In the genomic region with DNA sequence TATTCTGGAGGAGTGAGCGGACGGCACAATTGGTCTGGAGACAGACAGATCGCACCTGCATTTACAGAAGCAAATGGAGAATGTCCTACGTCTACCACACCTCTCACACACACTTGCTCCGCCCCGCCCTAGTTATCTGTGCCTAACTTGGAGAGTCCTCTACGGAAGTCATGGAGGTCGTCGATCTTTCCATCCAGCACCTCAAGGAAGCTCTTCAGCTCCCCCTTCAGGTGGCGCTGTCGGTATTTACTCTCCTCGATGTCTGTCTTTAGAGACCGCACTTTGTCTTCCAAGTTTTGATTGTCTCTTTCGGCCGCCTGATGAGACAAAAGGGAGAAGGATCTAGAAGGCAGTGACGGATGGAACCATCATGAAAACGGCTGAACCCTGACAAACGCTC, we compare ENCODE assay signal across 9 mouse cellular contexts. TPM values are rescaled to one million over a fixed set of nuclear protein-coding genes. Genes with fewer than 3 reads are reported as not detected.
A peak's percentile ranks its signal among the peaks of the same experiment; 100 is the strongest.
DNase-seq lines count a peak whose midpoint lies in the region; ATAC-seq and TF ChIP-seq lines count a peak whose summit lies in the region.
"Had no signal": no experiment of that assay in that cellular context is flagged by ENCODE, and none has a peak within 500 bp of the region (broad histone marks: within the 10 kb centered on the region; RNA-seq: fewer than 3 reads in every experiment).

No protein-coding gene starts in this region.

- 58% methylated on average over 18 of the region's 18 CpGs for WGBS in heart, embryonic 12.5 days
- WGBS in liver, embryonic 11.5 days = 51% methylated on average over 18 of the region's 18 CpGs
- 66% methylated on average over 18 of the region's 18 CpGs for WGBS in neural tube, embryonic 15.5 days

- no peak for ATAC-seq in heart, embryonic 12.5 days (ENCODE audit: insufficient number of reproducible peaks, low FRiP score)
- peak; percentile 63 for ATAC-seq in liver, embryonic 11.5 days (replicated peaks; ENCODE audit: low FRiP score)
- ATAC-seq in neural tube, embryonic 15.5 days (ENCODE audit: low FRiP score) = no peak

- H3K4me2 ChIP-seq in heart, embryonic 12.5 days = no peak overlapping the region
- H3K4me2 ChIP-seq in liver, embryonic 11.5 days = no peak overlapping the region
- H3K4me2 ChIP-seq in neural tube, embryonic 15.5 days = no peak overlapping the region
- H3K4me2 ChIP-seq: embryonic facial prominence, embryonic 12.5 days had no signal

- H3K9ac ChIP-seq in heart, embryonic 12.5 days = no peak overlapping the region
- no peak overlapping the region for H3K9ac ChIP-seq in liver, embryonic 11.5 days (ENCODE audit: low read depth, low read length)
- H3K9ac ChIP-seq in neural tube, embryonic 15.5 days (replicated peaks) = no peak overlapping the region
- H3K9ac ChIP-seq: embryonic facial prominence, embryonic 12.5 days had no signal

- no peaks in the 10 kb centered on the region for H3K27me3 ChIP-seq in heart, embryonic 12.5 days (replicated peaks)
- H3K27me3 ChIP-seq in E14TG2a.4 (ENCODE audit: insufficient read depth, low read length) = peaks cover 20% of the 10 kb centered on the region
- no peaks in the 10 kb centered on the region for H3K27me3 ChIP-seq in liver, embryonic 11.5 days (replicated peaks; ENCODE audit: control insufficient read depth, insufficient read depth, low read length)
- H3K27me3 ChIP-seq in neural tube, embryonic 15.5 days (replicated peaks) = no peaks in the 10 kb centered on the region
- H3K27me3 ChIP-seq: embryonic facial prominence, embryonic 12.5 days had no signal

- DNase-seq in heart, postnatal 4 days = peak; percentile 51
- DNase-seq in adrenal gland, postnatal 36 days = peak; percentile 25 to 50
- no peak for DNase-seq in liver, embryonic 11.5 days (ENCODE audit: low spot score)
- peak; percentile 42 for DNase-seq in thymus, postnatal 14 days
- no peak for DNase-seq in right cerebral cortex, postnatal 4 days

- no peaks in the 10 kb centered on the region for H3K9me3 ChIP-seq in heart, embryonic 12.5 days (replicated peaks)
- H3K9me3 ChIP-seq in E14TG2a.4 (ENCODE audit: low read length) = no peaks in the 10 kb centered on the region
- H3K9me3 ChIP-seq in liver, embryonic 11.5 days (ENCODE audit: control insufficient read depth, low read length) = no peaks in the 10 kb centered on the region
- H3K9me3 ChIP-seq in neural tube, embryonic 15.5 days (replicated peaks) = no peaks in the 10 kb centered on the region
- H3K9me3 ChIP-seq: embryonic facial prominence, embryonic 12.5 days had no signal

- peaks cover 53% of the 10 kb centered on the region for H3K36me3 ChIP-seq in heart, embryonic 12.5 days
- H3K36me3 ChIP-seq in E14TG2a.4 (ENCODE audit: insufficient read depth, low read length) = no peaks in the 10 kb centered on the region
- H3K36me3 ChIP-seq in liver, embryonic 11.5 days (ENCODE audit: control insufficient read depth, insufficient read depth, low read length) = no peaks in the 10 kb centered on the region
- peaks cover 9% of the 10 kb centered on the region; the same call in 1 of the 2 replicates for H3K36me3 ChIP-seq in neural tube, embryonic 15.5 days
- H3K36me3 ChIP-seq: embryonic facial prominence, embryonic 12.5 days had no signal

- no peak overlapping the region for H3K4me3 ChIP-seq in heart, embryonic 12.5 days
- H3K4me3 ChIP-seq in E14TG2a.4 (replicated peaks; ENCODE audit: low read length) = peak overlapping the region; percentile 27; the same call in 1 of the 2 replicates
- H3K4me3 ChIP-seq in liver, embryonic 11.5 days (ENCODE audit: low read depth, low read length) = no peak overlapping the region
- no peak overlapping the region for H3K4me3 ChIP-seq in neural tube, embryonic 15.5 days (replicated peaks)
- H3K4me3 ChIP-seq: embryonic facial prominence, embryonic 12.5 days had no signal

- TF ChIP-seq CTCF in E14TG2a.4 (conservative IDR thresholded peaks at IDR 0.05; ENCODE audit: low read length) = peak; percentile 54

- peaks cover 3% of the 10 kb centered on the region; the same call in 1 of the 2 replicates for H3K4me1 ChIP-seq in heart, embryonic 12.5 days (replicated peaks)
- H3K4me1 ChIP-seq in E14TG2a.4 (replicated peaks; ENCODE audit: low read depth, low read length) = peaks cover 34% of the 10 kb centered on the region
- H3K4me1 ChIP-seq in liver, embryonic 11.5 days (replicated peaks; ENCODE audit: control insufficient read depth, insufficient read depth, low read length) = peaks cover 5% of the 10 kb centered on the region
- no peaks in the 10 kb centered on the region for H3K4me1 ChIP-seq in neural tube, embryonic 15.5 days
- H3K4me1 ChIP-seq: embryonic facial prominence, embryonic 12.5 days had no signal

- H3K27ac ChIP-seq in heart, embryonic 12.5 days (ENCODE audit: poor library complexity, severe bottlenecking) = no peak overlapping the region
- no peak overlapping the region for H3K27ac ChIP-seq in liver, embryonic 11.5 days (ENCODE audit: low read depth, low read length)
- H3K27ac ChIP-seq in neural tube, embryonic 15.5 days (replicated peaks) = no peak overlapping the region
- H3K27ac ChIP-seq: embryonic facial prominence, embryonic 12.5 days had no signal

RNA-seq across cellular contexts. Expression of a gene that starts 39.1 kb away (rescaled TPM):
- total RNA-seq in heart, postnatal 4 days (2021) = 1 to 10 TPM; 8.3 to 8.4 TPM
- 6.9 and 7.6 TPM in 2 replicates for polyA plus RNA-seq in heart, embryonic 12.5 days (2016; fragmentation: Nextera tagmentation; extraction: Ambion mirVana)
- total RNA-seq in adrenal gland, postnatal 36 days (2021) = 10 to 100 TPM; 20.4 to 21.2 TPM
- polyA plus RNA-seq in liver, embryonic 11.5 days (2014; fragmentation: Nextera tagmentation; extraction: Ambion mirVana) = 10.5 and 11.6 TPM in 2 replicates
- 6.6 and 8.1 TPM in 2 replicates for polyA plus RNA-seq in neural tube, embryonic 15.5 days (2015; fragmentation: Nextera tagmentation; extraction: Ambion mirVana)

RNA-seq across cellular contexts. Expression of a gene that starts 43.4 kb away (rescaled TPM):
- total RNA-seq in heart, postnatal 4 days (2021) = 100 to 1,000 TPM; 199 to 200 TPM
- 65.0 and 65.8 TPM in 2 replicates for polyA plus RNA-seq in heart, embryonic 12.5 days (2016; fragmentation: Nextera tagmentation; extraction: Ambion mirVana)
- 1 to 10 TPM in 1 of 2 experiments, under 1 TPM in 1; 0.95 to 1.3 TPM for total RNA-seq in adrenal gland, postnatal 36 days (2021)
- 0.19 and 0.21 TPM in 2 replicates for polyA plus RNA-seq in liver, embryonic 11.5 days (2014; fragmentation: Nextera tagmentation; extraction: Ambion mirVana)
- polyA plus RNA-seq in neural tube, embryonic 15.5 days (2015; fragmentation: Nextera tagmentation; extraction: Ambion mirVana) = 0.28 and 0.31 TPM in 2 replicates

Comparison
In these comparisons a context has a peak if more than half of its experiments do, and no peak if none do; other contexts are left out.
1. DNase-seq: peak in heart, postnatal 4 days (single experiment), adrenal gland, postnatal 36 days (2 of 2) and thymus, postnatal 14 days (single experiment); none in liver, embryonic 11.5 days (single experiment) and right cerebral cortex, postnatal 4 days (single experiment).
2. RNA of a gene that starts 43.4 kb away (polyA plus RNA-seq): 65.0 to 65.8 TPM in heart, embryonic 12.5 days; 0.28 to 0.31 TPM in neural tube, embryonic 15.5 days and 0.19 to 0.21 TPM in liver, embryonic 11.5 days; every median in the first group is over 10 times any median in the second.